Mouse (Mus musculus) neutrophil, adult 5-6 weeks (primary cell): ENCODE measurements at regions not wholly inside any gene's neighbourhood (a gene's known extent, or its start where the extent isn't known, plus 50 kb on each side); places are given as distances from the start of the nearest gene placed in this dataset.
A peak's percentile ranks its signal among the peaks of the same experiment; 100 is the strongest.

ENCODE experiments used
- ATAC-seq: fragments of 151-379, 151-347 bp; 2 replicates; pipeline ENCODE4 v1.8.0; 2017; ENCODE audit warnings: mild to moderate bottlenecking, moderate TSS enrichment; ENCODE audit not compliant: insufficient number of reproducible peaks, poor library complexity, low FRiP score, severe bottlenecking; ENCODE audit errors: extremely low read depth

DNA sequence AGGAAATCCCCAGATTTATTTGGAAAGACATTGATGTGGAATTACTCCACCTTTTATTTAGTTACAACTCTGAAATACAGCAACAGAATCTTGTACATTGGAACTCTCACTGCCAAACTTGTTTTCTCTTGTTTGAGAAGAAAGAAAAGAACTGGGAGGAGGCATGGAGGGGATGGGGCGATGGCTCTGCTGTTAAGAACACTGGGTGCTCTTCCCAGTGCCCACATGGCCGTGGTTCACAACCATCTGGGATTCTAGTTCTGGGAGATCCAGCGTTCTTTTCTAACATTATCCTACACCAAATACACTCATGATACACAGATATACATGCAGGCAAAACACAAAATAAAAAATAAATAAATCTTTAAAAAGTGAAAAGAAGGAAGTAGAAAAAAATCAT is 267.6 kb downstream of the Olfr1505 start:
- no peak for ATAC-seq

DNA sequence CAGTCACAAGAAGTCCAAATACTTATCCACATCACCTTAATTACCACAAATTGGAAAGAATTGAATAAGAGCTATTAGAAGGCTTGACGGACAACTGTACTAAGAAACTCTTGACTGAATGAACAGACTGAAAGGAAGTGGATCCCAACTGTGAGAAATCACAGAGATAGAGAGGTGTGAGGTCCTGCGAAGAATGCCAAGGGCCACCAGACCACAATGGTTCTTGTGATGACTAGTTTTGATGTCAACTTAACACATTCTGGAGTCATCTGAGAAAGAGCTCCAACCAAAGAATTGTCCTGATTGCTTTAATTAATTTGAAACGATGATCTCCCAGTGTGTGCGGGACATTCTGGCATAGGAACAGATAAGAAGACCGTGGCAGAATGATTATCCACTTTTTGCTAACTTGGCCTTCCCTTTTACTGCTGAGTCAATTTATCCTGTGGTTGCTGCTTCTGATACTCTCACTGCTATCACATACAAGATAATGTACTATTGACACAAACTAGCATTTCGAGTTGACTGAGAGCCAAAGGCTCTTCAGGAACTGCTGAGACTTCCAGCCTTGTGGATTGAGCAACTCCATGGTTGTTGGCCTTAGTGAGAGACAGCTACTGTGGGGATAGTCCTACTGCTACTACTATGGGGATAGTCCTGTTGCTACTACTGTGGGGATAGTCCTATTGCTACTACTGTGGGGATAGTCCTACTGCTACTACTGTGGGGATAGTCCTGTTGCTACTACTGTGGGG is 268.5 kb downstream of the Olfr1505 start:
- ATAC-seq: no peak

DNA sequence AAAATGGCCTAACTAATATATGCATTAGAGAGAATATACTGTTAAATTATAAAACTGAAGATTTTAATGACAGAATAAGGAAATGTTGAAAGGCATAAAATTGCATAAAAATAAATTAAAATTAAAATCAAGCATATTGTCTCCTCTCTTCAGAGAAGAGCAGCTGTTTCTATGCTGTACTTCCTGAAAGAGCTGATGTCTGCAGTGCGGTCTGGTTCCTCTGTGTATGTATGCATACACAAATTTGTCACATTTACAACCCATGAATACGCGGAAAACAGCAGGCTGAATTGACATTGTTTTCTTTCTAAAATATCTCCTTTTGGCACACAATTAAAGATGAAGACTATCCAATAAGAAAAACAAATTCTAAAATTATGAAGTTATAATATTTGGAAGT is 278.5 kb downstream of the Olfr1505 start:
- no peak for ATAC-seq

DNA sequence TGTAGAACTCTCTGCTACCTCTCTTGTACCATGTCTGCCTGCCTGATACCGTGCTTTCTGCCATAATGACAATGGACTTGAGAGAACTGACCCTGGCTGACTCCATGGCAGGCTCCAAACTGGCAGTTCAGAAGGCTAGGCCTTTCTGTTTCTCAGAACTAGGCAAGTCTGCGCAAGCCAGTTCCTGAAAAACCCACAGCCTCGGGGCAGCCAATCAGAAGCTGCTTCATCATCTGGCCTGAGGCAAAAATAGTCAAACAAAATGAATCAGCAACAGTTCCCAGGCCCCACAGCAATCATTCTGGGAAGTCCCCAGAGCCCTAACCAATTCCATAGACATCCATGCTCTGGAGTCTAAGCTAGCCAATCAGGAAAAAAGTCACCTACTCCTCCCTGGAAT is 284.5 kb downstream of the Olfr1505 start:
- no peak for ATAC-seq

DNA sequence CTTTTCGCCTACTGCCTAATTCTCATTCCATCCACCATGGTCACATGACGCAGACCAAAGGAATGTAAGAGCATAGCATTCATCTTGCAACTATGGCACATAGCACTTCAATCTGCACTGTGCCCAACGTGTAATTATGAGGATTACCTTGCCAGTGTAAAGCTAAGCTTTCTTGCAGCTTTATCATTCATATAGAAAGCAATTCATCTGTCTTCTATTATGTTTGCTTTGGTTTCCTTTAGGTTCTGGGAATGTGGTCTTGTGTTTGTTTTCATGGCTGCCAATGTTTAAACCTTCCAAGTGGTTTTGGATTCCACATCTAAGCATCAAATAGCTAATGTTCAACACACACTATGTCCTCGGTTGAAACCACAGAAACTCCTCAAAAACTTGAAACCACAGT is 307.2 kb downstream of the Olfr1505 start:
- ATAC-seq: no peak

DNA sequence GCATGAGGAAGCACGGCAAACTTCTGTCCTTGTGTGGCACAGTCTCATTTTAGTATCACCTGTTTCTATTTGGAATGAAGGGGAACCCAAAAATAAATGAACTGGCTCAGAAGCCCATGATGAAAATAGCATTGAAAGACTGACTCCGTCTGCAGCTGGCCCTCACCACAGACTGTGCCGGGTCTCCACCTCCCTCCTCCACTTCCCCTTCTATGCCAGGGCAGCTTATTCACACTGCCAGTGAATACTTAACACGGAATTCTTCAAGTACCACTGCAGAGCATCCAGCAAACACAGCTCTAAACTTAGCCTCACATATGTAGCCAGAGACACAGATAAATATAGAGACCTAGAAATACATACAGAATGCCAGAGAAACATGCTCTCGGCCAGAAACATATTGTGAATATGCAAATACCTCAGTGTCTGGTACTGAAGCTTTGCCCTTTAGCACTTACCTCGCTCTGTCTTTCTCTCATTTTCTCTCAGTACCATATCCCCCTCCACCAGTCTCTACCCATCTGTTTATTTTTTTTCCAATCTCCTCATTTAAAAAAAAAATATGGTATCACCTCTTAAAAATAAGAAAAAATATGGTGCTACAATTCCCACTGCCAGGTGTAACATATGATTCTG is 311.8 kb downstream of the Olfr1505 start:
- ATAC-seq: peak; percentile 53; the same call in 1 of the 2 replicates

DNA sequence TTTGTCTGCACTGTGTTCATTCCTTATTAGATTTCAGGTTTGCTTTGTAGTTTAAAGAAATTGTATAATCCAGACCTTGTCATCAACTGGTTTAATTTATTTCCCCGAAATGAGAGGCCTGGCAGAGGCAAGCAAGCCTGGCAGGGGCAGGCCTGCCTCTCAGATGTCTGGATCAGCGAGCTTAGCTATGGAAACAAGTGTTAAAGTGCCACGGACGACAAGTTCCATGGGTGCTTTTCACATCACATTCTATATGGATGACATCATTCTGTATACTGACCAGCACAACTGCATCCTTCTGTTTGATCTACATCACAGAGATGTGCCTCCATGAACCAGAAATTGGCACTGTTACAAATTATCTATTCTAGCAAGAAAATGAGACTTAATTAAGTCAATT is 312.5 kb downstream of the Olfr1505 start:
- ATAC-seq: no peak

DNA sequence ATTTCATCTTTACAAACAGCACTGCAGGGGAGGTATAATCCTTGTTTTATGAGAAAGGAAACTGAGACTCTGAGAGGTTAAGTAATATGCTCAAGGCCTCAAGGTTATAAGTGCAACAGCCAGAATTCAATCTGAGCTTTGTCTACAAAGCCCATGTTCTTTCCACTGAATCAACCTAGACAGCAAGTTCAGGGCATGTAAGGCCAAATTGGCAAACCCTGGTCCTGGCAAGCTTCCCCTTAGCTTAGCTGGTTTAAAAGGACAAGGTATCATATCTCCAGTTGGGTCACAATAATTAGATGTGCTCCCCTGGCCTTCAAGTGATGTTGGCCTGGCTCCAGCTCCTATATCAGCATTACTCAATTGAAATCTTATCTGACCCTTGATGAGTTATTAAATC is 313.2 kb downstream of the Olfr1505 start:
- no peak for ATAC-seq

DNA sequence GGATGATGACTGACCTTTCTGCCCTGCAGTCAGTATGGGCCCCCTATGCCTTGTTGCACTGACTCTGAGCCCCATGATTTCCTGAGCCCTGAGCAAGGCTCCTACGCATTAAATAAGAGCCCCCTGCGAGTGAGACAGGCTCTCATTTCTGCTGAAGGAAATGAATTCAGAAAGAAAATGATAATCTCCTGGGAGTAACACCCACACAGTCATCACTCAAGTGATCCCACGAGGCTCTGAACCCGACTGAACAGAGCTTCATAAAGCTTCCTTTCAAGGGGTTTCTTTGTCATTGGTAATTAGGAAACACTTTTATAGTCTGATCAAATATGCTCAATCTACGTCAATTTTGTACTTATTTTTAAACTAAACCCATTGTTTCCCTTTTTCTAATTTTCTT is 330.2 kb downstream of the Olfr1505 start:
- ATAC-seq: no peak

DNA sequence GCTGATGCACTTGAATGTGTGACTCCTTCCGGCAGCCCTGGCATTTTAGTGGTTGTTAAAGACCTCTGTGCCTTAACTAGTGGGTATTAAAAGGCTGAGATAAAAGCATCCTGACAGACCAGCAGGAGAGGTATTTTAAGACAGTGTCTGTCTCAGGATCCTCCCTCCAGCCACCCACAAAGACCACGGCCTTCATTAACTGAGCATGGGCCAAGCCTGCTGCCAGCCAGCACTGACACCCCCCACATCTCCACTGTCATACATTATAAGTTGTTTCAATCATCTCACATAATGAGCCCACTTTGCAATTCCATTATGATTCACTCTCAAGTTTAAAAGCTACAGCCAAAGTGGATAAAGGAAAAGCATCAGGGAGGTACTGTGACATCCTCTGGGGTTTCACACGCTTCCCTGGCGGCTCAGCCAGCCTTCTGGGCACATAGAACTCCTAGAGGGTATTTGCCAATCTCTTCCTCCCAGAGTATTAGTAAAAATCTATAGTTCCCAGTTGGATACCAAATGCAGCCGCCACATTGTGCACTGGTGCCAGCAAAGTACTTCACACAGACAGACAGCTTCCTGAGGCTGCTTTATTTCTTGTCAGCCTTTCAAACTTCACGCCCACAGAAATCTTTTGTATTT is 333.8 kb downstream of the Olfr1505 start:
- ATAC-seq: no peak

DNA sequence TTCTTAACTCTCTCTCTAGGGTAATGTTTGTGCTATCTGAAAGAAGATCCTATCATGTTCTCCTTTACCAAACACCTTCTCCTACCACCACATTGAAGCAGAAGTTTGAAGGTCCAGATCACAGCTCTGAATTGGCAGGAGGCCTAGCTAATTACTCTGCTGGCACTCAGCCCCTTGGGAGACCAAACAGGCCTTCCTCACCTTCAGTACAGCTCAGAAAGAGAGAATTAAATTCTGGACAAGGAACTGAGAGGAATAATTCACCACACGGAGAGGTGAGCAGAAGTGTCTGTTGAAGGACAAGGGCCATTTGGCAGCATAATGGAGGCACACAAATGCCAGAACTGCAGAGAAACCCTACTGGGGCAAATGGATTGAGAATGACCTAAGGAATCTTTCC is 334.6 kb downstream of the Olfr1505 start:
- no peak for ATAC-seq

DNA sequence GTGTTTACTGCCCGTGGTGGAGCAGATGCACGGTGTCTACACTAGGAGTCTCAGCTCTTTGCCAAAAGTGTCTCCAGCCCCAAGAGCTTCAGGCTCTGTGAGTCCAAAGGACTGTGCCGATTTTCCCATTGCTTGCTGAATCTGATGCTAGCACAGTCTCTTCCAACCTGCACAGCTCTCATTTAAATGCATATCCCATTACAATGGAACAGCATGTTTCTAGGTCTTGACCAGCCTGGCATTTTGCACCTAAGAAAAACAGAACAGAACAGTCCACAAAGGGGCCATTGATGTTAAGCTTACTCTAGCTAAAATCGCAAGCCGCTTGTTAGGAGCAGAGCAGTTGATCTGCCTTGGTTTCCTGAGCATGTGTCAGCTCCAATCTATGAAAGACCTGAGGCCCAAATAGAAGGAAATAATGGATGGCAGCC is 339.2 kb downstream of the Tle4 start:
- no peak for ATAC-seq

DNA sequence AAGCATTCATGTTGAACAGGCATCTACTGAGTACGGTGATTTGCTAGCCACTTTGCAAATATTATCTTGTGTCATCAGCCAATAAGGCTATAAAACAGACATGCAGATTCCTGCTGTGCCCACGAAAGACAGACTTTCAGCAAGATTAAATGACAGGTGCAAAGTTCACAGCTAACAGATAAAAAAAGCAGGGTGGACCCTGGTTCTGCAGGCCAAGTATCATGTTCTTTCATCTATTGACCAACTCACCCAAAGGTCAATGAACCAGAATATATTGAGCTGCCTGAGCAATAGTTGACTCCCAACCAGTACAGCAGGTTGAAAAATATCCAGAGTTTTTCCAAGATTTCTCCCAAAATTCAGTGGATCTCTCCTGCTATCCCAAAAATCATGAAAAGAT is 338.6 kb downstream of the Tle4 start:
- no peak for ATAC-seq

DNA sequence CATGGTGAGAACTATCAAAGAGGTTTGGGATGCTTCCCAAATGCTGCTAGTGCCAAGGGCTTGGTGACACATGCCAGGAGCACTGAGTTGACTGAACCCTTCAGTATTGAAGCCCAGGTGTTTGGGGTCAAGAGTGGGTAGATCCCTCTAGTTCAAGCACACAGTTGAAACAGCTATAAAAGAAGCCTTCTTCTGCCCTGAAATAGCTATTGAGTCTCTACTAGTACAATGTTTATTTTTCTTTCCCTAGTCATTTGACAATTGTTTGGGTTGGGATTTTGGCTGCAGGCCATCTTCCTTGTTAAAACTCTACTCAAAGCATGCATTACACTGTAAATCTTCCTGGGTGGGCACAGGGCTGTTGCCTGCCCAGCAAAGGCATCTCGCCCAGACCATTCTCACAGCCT is 308.5 kb downstream of the Tle4 start:
- ATAC-seq: no peak

DNA sequence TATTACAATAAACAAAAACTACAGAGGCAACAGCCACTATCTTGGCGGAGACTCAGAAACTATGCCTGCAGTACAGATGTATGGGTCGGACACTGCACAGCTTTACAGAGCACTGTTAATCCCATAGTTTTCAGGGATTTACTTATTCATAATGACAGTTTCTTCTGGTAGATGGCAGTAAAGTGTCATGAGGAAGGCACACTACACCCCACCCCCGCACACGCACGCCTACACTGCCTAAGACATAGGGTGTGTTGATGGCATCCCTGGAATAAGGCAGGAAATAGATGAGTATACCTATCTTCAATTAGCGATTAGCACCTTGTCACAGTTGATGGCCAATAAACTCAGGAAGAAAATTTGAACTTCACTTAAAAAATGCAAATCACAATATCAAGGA is 306.9 kb downstream of the Tle4 start:
- no peak for ATAC-seq

DNA sequence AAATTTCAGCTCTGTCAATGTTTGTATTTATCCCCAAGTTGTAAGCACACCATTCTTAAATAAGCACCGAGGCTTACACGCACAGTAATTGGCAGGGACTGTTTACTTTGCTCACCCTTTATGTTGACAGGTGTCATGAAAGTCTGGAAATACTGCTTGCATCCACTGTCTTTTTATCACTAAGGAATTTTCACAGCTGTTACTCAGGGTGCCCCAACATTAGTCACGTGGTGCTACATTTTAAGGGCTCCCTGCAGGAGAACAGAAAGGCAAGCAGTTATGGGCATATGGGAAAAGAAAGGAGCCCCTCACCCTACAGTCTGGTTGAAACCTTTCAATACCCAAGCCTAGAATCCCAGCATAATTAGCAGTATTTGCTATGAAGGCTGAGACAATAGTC is 304.7 kb downstream of the Tle4 start:
- ATAC-seq: no peak

DNA sequence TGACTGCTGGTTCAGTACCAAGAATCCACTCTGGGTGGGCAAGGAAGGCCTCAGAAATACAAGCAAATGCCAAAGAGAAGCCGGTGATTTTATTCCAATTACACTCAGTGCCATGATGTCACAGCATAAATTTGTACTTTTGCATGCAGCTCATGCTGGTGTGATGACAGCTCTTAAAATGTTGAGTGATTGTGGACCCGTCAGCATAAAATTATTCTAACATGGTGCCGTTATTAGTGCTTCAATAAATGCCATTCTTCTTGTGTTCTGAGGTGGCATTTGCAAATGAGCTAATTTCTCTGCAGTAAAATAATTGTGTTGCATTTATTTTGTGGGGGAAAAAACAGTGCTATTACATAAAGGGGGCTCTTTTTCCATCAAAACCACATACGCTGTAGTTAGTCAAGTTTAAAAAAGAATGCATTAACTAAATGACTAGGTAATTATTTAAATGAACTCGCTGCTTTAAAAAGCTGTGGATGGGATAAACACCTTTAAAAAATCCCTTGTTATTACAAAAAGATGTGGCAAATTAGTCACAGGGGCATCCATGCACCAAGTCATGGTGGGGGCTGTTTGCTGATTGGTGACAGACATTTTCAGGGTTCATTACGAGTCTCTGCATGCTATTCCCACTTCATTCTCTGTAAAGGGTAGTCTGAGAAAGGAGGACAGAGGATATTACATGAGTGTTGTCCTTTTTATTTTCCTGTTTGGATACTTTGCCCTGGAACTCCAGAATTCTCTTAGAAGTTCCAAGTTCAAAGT is 296.5 kb downstream of the Tle4 start:
- no peak for ATAC-seq

DNA sequence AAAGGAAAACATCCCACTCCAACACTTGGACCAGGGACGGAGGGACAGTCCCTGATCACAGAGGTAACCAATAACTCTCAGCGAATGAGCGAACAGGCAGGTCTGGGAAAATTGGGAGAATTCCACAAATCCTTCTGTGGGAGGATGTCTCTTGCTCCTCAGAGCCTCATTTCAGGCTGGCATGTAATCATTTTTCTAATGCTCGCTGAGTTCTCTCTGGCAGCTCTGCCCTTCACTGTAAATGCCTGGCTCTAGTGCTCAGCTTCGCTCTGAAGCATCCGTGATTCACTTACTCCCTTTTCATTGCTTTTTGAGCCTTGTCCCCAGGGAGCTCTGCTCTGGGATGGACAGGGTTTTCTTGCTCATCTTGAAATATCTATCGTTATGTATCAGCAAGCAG is 283.6 kb downstream of the Tle4 start:
- no peak for ATAC-seq

DNA sequence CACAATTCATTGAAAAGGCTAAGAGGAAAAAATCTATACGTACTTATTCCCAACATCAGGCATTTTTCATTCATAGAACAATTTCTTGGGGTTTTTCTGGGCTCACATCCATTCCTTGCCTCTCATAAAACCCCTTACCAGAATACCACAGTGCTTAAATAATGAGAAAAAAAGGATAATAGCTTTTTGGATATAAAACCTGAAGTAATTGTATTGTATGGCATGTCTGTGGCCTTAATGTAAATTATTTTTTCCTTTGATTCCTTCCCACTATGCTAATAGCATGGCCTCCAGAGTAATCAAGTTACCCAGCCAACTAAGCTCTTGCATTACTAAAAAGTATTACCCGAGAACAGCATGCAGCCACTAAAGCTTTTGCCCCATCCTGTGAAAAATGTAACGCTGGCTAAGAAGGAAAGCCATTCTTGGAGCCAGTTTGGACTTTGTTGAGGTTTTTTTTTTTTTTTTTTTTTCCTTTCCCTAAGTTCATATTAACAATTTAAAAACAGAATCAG is 278.1 kb downstream of the Tle4 start:
- ATAC-seq: no peak
